Mouse (Mus musculus): ENCODE data around the gene Prss44. TPM values are rescaled to one million over a fixed set of nuclear protein-coding genes. Genes with fewer than 3 reads are reported as not detected.

The Prss44 gene
- total RNA-seq (2023), result not detected

GRCm38 (mm10) chr9:110813789-110814188, at the start of gene Prss44:
Gene Prss44, plus strand, starts transcription at chr9:110813994.

GRCm38 (mm10) chr9:110797866-110798265, 15.9 kb upstream of the Prss44 start, which contains the start of gene Prss42:
Gene Prss42, plus strand, starts transcription at chr9:110798166.

GRCm38 (mm10) chr9:110826390-110826789, 12.6 kb downstream of the Prss44 start, which contains the start of gene Prss43:
Gene Prss43, plus strand, starts transcription at chr9:110826690.

GRCm38 (mm10) chr9:110834411-110834810, 20.6 kb downstream of the Prss44 start, which contains the start of gene Prss45:
Gene Prss45, plus strand, starts transcription at chr9:110834588.

GRCm38 (mm10) chr9:110844206-110844605, 30.4 kb downstream of the Prss44 start, which contains the start of gene Prss46:
Gene Prss46, plus strand, starts transcription at chr9:110844506.

GRCm38 (mm10) chr9:110857781-110858472, 44.1 kb downstream of the Prss44 start, which contains the start of gene Prss50:
Gene Prss50, plus strand, starts transcription at chr9:110857967.

Other genes starting within 250 kb of the Prss44 start
- gene Nradd, start 189.5 kb upstream of the Prss44 start, total RNA-seq (2023), result 10 to 100 TPM; 12.2 to 14.3 TPM
- 100 to 1,000 TPM; 113 to 134 TPM for gene Nbeal2, start 159.8 kb upstream of the Prss44 start, total RNA-seq (2023)
- gene Ccdc12, start 157.5 kb upstream of the Prss44 start, total RNA-seq (2023), result 10 to 100 TPM; 85.4 to 95.4 TPM
- not detected for gene Myl3, start 72.1 kb upstream of the Prss44 start, total RNA-seq (2023)
- gene Pth1r, start 66.8 kb upstream of the Prss44 start, total RNA-seq (2023), result not detected
- not detected for gene Prss42, start 15.8 kb upstream of the Prss44 start, total RNA-seq (2023)
- gene Prss43, start 12.7 kb downstream of the Prss44 start, total RNA-seq (2023), result not detected
- gene Prss45, start 20.6 kb downstream of the Prss44 start, total RNA-seq (2023), result not detected
- gene Prss46, start 30.5 kb downstream of the Prss44 start, total RNA-seq (2023), result not detected
- under 1 TPM in 1 of 2 experiments, not detected in 1; 0.92 TPM for gene Prss50, start 44.0 kb downstream of the Prss44 start, total RNA-seq (2023)
- gene Als2cl, start 65.9 kb downstream of the Prss44 start, total RNA-seq (2023), result 100 to 1,000 TPM; 470 to 474 TPM
- 10 to 100 TPM; 29.8 to 30.7 TPM for gene Tmie, start 66.1 kb downstream of the Prss44 start, total RNA-seq (2023)
- gene Fam240a, start 102.9 kb downstream of the Prss44 start, total RNA-seq (2023), result 1 to 10 TPM; 3.6 to 5.6 TPM
- under 1 TPM in 1 of 2 experiments, not detected in 1; 0.86 TPM for gene Tdgf1, start 132.2 kb downstream of the Prss44 start, total RNA-seq (2023)
- gene Lrrc2, start 137.6 kb downstream of the Prss44 start, total RNA-seq (2023), result under 1 TPM; 0.15 to 0.35 TPM
- gene Rtp3, start 176.6 kb downstream of the Prss44 start, total RNA-seq (2023), result not detected
- 1 to 10 TPM; 4.8 to 5.4 TPM for gene Ltf, start 205.3 kb downstream of the Prss44 start, total RNA-seq (2023)
- gene Ccrl2, start 243.5 kb downstream of the Prss44 start, total RNA-seq (2023), result 1 to 10 TPM; 3.1 to 4.7 TPM